Mouse (Mus musculus): ENCODE data around the gene Fibp.

GRCm38 (mm10) chr19:5485371-5485770 lies 25.0 kb downstream of the Fibp start:
- TF ChIP-seq POLR2A (IDR thresholded peaks at IDR 0.05; ENCODE audit: insufficient read depth, low read length) (no peak), CTCF (IDR thresholded peaks at IDR 0.05; ENCODE audit: low read depth, low read length) (no peak)

All from ES-Bruce4 (cell line).